ENCODE assay signal across 17 mouse cellular contexts in genomic region chr7:123573721-123574120, GRCm38 (mm10).
DNase-seq lines count a peak whose midpoint lies in the region; ATAC-seq and TF ChIP-seq lines count a peak whose summit lies in the region.
"Had no signal": no experiment of that assay in that cellular context is flagged by ENCODE, and none has a peak within 500 bp of the region (broad histone marks: within the 10 kb centered on the region; RNA-seq: fewer than 3 reads in every experiment).

No protein-coding gene starts in this region.

- no peak overlapping the region for H3K4me2 ChIP-seq in midbrain, embryonic 12.5 days (replicated peaks)
- H3K4me2 ChIP-seq in hindbrain, postnatal 0 days (ENCODE audit: low read depth, low read length) = no peak overlapping the region
- H3K4me2 ChIP-seq in heart, embryonic 12.5 days = no peak overlapping the region
- H3K4me2 ChIP-seq: liver, embryonic 13.5 days; neural tube, embryonic 15.5 days; stomach, embryonic 15.5 days had no signal

- no peak for TF ChIP-seq CTCF in hindbrain, postnatal 0 days (IDR thresholded peaks at IDR 0.05; ENCODE audit: low read depth)

- no peak overlapping the region for H3K4me3 ChIP-seq in midbrain, embryonic 12.5 days
- H3K4me3 ChIP-seq in midbrain, embryonic 10.5 days = no peak overlapping the region
- no peak overlapping the region for H3K4me3 ChIP-seq in hindbrain, postnatal 0 days (ENCODE audit: low read length)
- H3K4me3 ChIP-seq in heart, embryonic 12.5 days = no peak overlapping the region
- H3K4me3 ChIP-seq: liver, embryonic 13.5 days; neural tube, embryonic 15.5 days; stomach, embryonic 15.5 days had no signal

- no peaks in the 10 kb centered on the region for H3K36me3 ChIP-seq in midbrain, embryonic 12.5 days
- H3K36me3 ChIP-seq in midbrain, embryonic 10.5 days = no peaks in the 10 kb centered on the region
- H3K36me3 ChIP-seq in hindbrain, postnatal 0 days (ENCODE audit: insufficient read depth, low read length) = no peaks in the 10 kb centered on the region
- H3K36me3 ChIP-seq in heart, embryonic 12.5 days = no peaks in the 10 kb centered on the region
- H3K36me3 ChIP-seq: liver, embryonic 13.5 days; neural tube, embryonic 15.5 days; stomach, embryonic 15.5 days had no signal

- H3K27me3 ChIP-seq in midbrain, embryonic 12.5 days = no peaks in the 10 kb centered on the region
- no peaks in the 10 kb centered on the region for H3K27me3 ChIP-seq in midbrain, embryonic 10.5 days (ENCODE audit: low read depth, poor library complexity, severe bottlenecking)
- H3K27me3 ChIP-seq in hindbrain, postnatal 0 days (ENCODE audit: insufficient read depth, low read length) = no peaks in the 10 kb centered on the region
- no peaks in the 10 kb centered on the region for H3K27me3 ChIP-seq in heart, embryonic 12.5 days (replicated peaks)
- H3K27me3 ChIP-seq: liver, embryonic 13.5 days; neural tube, embryonic 15.5 days; stomach, embryonic 15.5 days had no signal

- peaks cover 11% of the 10 kb centered on the region for H3K4me1 ChIP-seq in midbrain, embryonic 12.5 days
- H3K4me1 ChIP-seq in midbrain, embryonic 10.5 days = peaks cover 41% of the 10 kb centered on the region
- H3K4me1 ChIP-seq in hindbrain, postnatal 0 days (ENCODE audit: insufficient read depth, low read length) = peaks cover 6% of the 10 kb centered on the region; the same call in 1 of the 2 replicates
- 0 out of 2 replicates have a peak, but pooled peaks cover 6% of the 10 kb centered on the region for H3K4me1 ChIP-seq in heart, embryonic 12.5 days (replicated peaks)
- H3K4me1 ChIP-seq: liver, embryonic 13.5 days; stomach, embryonic 15.5 days had no signal

- WGBS in midbrain, embryonic 12.5 days = 32% methylated on average over 3 of the region's 3 CpGs
- WGBS in midbrain, embryonic 10.5 days = 37% methylated on average over 3 of the region's 3 CpGs
- 25% methylated on average over 3 of the region's 3 CpGs for WGBS in hindbrain, postnatal 0 days
- WGBS in heart, embryonic 12.5 days = 68% methylated on average over 3 of the region's 3 CpGs

- ATAC-seq in frontal cortex, adult (ENCODE audit: low TSS enrichment) = no peak
- ATAC-seq in midbrain, embryonic 12.5 days (ENCODE audit: low FRiP score, low read depth) = 0 out of 2 replicates have a peak, but pooled peaks have one; percentile 44
- no peak for ATAC-seq in hindbrain, postnatal 0 days
- ATAC-seq in heart, embryonic 12.5 days (ENCODE audit: insufficient number of reproducible peaks, low FRiP score) = no peak

- H3K27ac ChIP-seq in midbrain, embryonic 12.5 days (replicated peaks) = no peak overlapping the region
- H3K27ac ChIP-seq in midbrain, embryonic 10.5 days (replicated peaks) = no peak overlapping the region; the same call in 1 of the 2 replicates
- no peak overlapping the region for H3K27ac ChIP-seq in hindbrain, postnatal 0 days
- no peak overlapping the region for H3K27ac ChIP-seq in heart, embryonic 12.5 days (ENCODE audit: poor library complexity, severe bottlenecking)
- H3K27ac ChIP-seq: liver, embryonic 13.5 days; neural tube, embryonic 15.5 days; stomach, embryonic 15.5 days had no signal

- no peaks in the 10 kb centered on the region for H3K9me3 ChIP-seq in midbrain, embryonic 12.5 days
- H3K9me3 ChIP-seq in midbrain, embryonic 10.5 days (replicated peaks) = no peaks in the 10 kb centered on the region
- no peaks in the 10 kb centered on the region for H3K9me3 ChIP-seq in hindbrain, postnatal 0 days (ENCODE audit: low read length)
- no peaks in the 10 kb centered on the region for H3K9me3 ChIP-seq in heart, embryonic 12.5 days (replicated peaks)
- H3K9me3 ChIP-seq: liver, embryonic 13.5 days; neural tube, embryonic 15.5 days; stomach, embryonic 15.5 days had no signal

- H3K9ac ChIP-seq in midbrain, embryonic 12.5 days (replicated peaks) = no peak overlapping the region
- no peak overlapping the region for H3K9ac ChIP-seq in hindbrain, postnatal 0 days (replicated peaks; ENCODE audit: low read length)
- no peak overlapping the region for H3K9ac ChIP-seq in heart, embryonic 12.5 days
- H3K9ac ChIP-seq: liver, embryonic 13.5 days; neural tube, embryonic 15.5 days; stomach, embryonic 15.5 days had no signal

- peak; percentile 10 to 11 for DNase-seq in frontal cortex, postnatal 14 days (ENCODE audit: low spot score in 2 of 2)
- DNase-seq in midbrain, embryonic 10.5 days (ENCODE audit: low spot score) = no peak
- DNase-seq in hindbrain, postnatal 0 days (ENCODE audit: low spot score) = peak; percentile 45
- peak; percentile 41 to 63 for DNase-seq in right cerebral cortex, postnatal 10 days (ENCODE audit: low spot score in 2 of 2)
- DNase-seq in ovary, postnatal 10 days (ENCODE audit: low spot score) = no peak
- DNase-seq: adrenal gland, adult 8-10 months; cerebellum, postnatal 10 days; kidney, adult 11 months; kidney, postnatal 14 days; liver, embryonic 13.5 days; lung, postnatal 4 days; thymus, postnatal 25 days had no signal

Comparison
In these comparisons a context has a peak if more than half of its experiments do, and no peak if none do; other contexts are left out.
1. DNase-seq: peak in frontal cortex, postnatal 14 days (2 of 2), hindbrain, postnatal 0 days (single experiment) and right cerebral cortex, postnatal 10 days (2 of 2); none in midbrain, embryonic 10.5 days (single experiment) and ovary, postnatal 10 days (single experiment).